Mouse (Mus musculus): ENCODE measurements around the gene Hapln4.

Hapln4 gene

DNA sequence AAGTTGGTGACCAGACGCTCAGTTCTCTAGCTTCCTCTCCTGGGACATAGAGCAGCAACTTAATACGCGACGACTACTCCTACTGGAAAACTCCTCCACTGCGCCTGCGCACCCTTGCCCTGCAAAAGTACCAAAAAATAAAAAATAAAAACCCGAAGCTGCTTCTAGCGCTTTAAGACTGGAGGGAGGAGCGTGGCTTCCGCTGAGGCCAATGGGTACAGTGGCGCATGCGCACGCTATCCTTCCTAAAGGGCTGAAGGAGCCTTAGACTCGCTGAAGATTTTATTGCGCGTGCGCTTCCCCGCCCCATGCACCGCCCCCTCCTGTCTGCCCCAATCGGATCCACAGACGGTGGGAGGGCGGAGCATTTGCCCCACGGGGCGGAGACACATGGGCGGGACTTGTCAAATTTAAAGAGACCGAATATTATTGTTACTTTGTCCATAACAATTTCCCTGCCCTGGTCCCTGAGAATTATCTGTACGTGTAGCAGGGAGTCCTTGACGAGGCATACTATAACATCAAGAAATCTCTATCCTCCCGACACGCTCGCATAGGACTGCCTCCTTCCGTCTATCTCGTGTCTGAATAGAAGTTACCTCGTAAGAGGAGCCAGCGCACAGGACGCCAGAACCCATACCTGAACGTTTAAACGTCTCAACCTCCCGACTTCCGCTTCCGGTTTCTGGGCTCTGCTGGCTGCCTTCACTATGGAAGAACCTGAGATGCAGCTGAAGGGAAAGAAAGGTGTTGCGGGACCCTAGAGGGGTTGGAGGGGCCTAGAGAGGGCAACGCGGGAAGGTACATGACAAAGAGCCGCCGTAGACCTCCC, 56.0 kb downstream of the Hapln4 start, which contains the start of the genes Rfxank, Borcs8 and Mef2b:
Gene Rfxank (minus strand): TSS at position 129 of the 832 bp plus-strand sequence.
Gene Borcs8 (plus strand): TSS at position 474 of the 832 bp plus-strand sequence.
Gene Mef2b (plus strand): TSS at position 686 of the 832 bp plus-strand sequence.
- peak; percentile 99 for DNase-seq (ENCODE audit: low spot score)

DNA sequence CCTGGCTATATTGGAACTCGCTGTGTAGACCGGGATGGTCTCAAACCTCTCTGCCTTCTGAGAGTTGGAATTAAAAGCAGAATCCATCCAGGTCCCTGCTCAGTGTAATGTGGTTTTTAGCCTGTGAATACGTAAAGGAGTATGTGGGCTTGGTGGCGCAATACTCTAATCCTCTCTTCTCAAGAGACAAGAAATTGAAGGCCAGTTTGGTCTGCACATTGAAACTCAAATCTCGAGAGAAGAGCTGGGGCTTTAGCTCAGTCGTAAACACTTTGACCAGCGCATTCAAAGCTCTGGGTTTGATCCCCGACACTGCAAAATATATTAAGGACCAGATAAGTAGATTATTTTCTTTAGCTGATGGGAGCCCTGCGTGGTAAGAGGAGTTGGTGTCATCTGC, 56.7 kb downstream of the Hapln4 start:
- DNase-seq (ENCODE audit: low spot score) = peak; percentile 72

Measured in MN1 (cell line).